Mouse (Mus musculus): ENCODE results near the gene Proca1. TPM values are rescaled to one million over a fixed set of nuclear protein-coding genes. Genes with fewer than 3 reads are reported as not detected.

Proca1 gene
- polyA plus RNA-seq, 1 experiment, result 0.14 TPM

DNA sequence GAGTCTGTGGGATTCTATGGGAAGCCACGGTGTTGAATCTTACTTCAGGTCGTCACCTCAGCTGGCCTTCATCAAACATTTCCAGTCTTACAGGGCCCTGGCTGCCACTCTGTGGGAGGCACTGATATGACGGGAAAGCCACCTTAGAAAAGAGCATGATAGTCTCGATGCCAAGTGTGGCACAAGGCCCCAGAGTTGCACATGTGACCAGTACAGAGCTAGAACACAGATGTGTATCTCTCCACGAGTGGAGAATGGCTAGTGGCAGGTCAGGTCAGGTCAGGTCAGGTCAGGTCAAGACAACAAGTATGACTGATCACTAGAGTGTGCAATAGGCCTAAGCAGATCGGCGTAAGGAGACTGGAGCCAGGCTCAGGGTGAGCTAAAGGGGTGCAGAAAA is 17.4 kb downstream of the Proca1 start:
- Histone ChIP-seq H3K4me2 (ENCODE audit: low read depth) (no peak overlapping the region), H3K4me3 (no peak overlapping the region), H3K27me3 (ENCODE audit: control insufficient read depth, insufficient read depth, insufficient read length) (no peaks in the 10 kb centered on the region), H3K36me3 (ENCODE audit: control insufficient read depth, insufficient read depth) (peaks cover 58% of the 10 kb centered on the region), H3K79me2 (ENCODE audit: control insufficient read depth, insufficient read depth) (no peaks in the 10 kb centered on the region), H3ac (ENCODE audit: control insufficient read depth, insufficient read length) (no peak overlapping the region)
- no peak for TF ChIP-seq MAX (IDR thresholded peaks at IDR 0.05; ENCODE audit: low read depth)
- TF ChIP-seq USF1 (IDR thresholded peaks at IDR 0.05; ENCODE audit: low read depth), result no peak
- TF ChIP-seq TCF12 (IDR thresholded peaks at IDR 0.05; ENCODE audit: insufficient read depth, poor library complexity, severe bottlenecking), result no peak
- no peak for TF ChIP-seq MYOD1 (IDR thresholded peaks at IDR 0.05; ENCODE audit: control insufficient read depth in 1 of 3, insufficient read length in 2 of 3, low read depth in 2 of 3)
- TF ChIP-seq MYOG (IDR thresholded peaks at IDR 0.05; ENCODE audit: control insufficient read depth in 1 of 3, insufficient read depth in 1 of 3, insufficient read length in 2 of 3, low read depth in 2 of 3), result no peak

DNA sequence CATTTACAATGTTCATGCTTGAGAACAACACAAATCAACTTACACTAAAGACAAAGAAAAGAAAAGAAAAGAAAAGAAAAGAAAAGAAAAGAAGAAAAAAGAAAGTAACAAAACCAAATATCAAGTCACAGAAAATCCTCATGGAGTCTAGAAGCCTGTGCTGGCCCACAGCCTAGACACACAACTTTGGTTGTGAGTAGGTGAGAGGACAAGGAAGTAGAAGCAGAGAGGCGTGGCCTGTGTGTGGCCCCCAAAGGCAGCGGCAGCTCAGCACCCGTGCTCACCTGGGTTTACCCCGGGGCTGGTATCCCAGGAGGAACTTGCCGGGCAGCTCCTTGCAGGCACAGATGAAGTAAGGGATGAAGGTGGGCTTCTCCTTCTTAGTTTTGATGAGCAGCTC is 18.3 kb downstream of the Proca1 start:
- no peak overlapping the region for H3K4me2 ChIP-seq (ENCODE audit: low read depth)
- H3K27me3 ChIP-seq (ENCODE audit: control insufficient read depth, insufficient read depth, insufficient read length), result no peaks in the 10 kb centered on the region
- H3K79me2 ChIP-seq (ENCODE audit: control insufficient read depth, insufficient read depth), result no peaks in the 10 kb centered on the region
- no peak overlapping the region for H3K4me3 ChIP-seq
- no peak overlapping the region for H3ac ChIP-seq (ENCODE audit: control insufficient read depth, insufficient read length)
- H3K36me3 ChIP-seq (ENCODE audit: control insufficient read depth, insufficient read depth), result peaks cover 65% of the 10 kb centered on the region
- no peak for TF ChIP-seq REST (IDR thresholded peaks at IDR 0.05; ENCODE audit: insufficient read depth, insufficient read length)
- TF ChIP-seq USF1 (IDR thresholded peaks at IDR 0.05; ENCODE audit: low read depth), result no peak

DNA sequence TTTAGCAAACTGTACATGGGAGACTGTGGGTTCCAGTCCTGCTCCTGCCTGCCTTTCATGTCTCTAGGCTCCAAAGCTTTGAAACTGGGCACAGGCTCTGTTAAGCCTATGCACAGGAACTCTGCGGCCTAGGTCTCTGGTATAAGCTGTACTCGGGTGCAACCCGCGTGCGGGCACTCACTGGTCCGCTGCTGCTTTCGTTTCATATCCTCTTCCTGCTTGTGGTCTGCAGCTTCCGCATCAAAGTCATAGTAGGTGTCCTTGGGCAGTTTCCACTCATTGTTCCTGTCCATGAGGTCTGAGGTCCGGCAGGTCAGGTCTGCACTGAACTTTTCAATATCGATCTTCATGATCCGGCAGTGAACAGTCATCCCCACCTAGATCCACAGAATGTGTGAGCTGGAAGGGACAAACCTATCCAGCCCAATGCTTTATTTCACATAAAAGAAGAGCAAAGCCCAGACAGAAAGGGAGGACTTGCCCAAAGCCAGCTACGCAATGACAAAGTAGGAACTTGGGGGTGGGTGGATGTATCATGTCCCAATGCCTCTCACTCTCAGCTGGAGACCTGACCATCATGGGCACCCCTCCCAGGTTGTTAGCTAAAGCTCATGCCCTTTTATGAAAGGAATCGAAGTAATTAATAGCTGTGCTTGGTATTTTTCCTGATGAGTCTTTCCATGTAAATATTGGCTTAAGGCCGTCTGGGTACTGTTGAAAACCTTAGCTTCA is 20.1 kb downstream of the Proca1 start:
- Histone ChIP-seq H3K36me3 (ENCODE audit: control insufficient read depth, insufficient read depth) (peaks cover 82% of the 10 kb centered on the region), H3ac (ENCODE audit: control insufficient read depth, insufficient read length) (no peak overlapping the region)
- TF ChIP-seq POLR2A (IDR thresholded peaks at IDR 0.05; ENCODE audit: insufficient read length, low read depth), result no peak

DNA sequence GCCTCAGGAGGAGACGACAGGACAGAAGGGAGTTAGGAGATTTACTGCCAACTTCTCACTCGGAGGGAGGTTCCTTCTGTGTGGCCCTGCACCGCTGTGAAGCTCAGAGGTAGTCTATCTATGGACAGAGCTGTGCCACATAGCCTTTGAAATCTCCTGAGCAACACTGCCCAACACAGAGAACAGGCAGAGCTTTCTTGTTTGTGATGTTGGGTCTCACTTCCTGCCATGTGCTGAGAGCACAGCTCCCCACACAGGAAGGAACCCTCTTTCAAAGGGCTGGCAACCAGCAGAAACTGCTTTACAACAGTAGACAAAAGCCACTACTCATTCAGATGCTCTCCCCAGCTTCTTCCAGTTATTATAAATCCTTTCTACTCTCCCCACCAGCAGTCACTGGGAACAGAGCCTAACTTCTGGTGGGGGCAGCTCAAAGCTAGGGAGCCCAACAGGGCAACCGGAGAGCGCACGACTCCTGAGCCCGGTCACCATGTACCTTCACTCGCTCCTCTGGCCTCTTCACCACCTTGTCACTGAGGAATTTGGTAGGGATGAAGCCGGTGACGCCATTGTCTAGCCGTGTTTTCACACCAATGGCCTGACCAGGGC is 22.6 kb downstream of the Proca1 start:
- H3ac ChIP-seq (ENCODE audit: control insufficient read depth, insufficient read length), result no peak overlapping the region

More for the DNA sequence above, 20.1 kb downstream of the Proca1 start:
- Histone ChIP-seq H3K4me2 (ENCODE audit: low read depth) (no peak overlapping the region), H3K27me3 (ENCODE audit: control insufficient read depth, insufficient read depth, insufficient read length) (no peaks in the 10 kb centered on the region), H3K79me2 (ENCODE audit: control insufficient read depth, insufficient read depth) (no peaks in the 10 kb centered on the region), H3K4me3 (no peak overlapping the region)

DNA sequence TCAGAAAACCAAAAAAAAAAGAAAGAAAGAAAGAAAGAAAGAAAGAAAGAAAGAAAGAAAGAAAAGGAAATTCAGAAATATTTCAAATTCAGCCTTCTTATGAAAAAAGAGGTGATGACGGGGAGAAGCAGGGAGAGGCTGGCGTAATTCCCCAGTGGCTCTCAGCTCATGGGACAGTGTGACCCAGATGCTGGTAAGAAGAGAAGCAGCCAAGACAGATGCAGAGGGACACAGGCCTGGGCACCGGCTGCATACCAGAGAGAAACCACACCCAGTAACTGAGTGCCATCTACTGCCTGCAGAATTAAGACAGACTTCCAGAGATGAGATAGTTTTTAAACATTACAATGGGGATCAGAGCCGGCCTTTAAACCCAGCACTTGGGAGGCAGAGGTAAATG is 30.4 kb downstream of the Proca1 start:
- Histone ChIP-seq H3K27me3 (ENCODE audit: control insufficient read depth, insufficient read depth, insufficient read length) (no peaks in the 10 kb centered on the region), H3K79me2 (ENCODE audit: control insufficient read depth, insufficient read depth) (no peaks in the 10 kb centered on the region), H3ac (ENCODE audit: control insufficient read depth, insufficient read length) (no peak overlapping the region), H3K4me3 (no peak overlapping the region), H3K4me2 (ENCODE audit: low read depth) (no peak overlapping the region), H3K36me3 (ENCODE audit: control insufficient read depth, insufficient read depth) (peaks cover 93% of the 10 kb centered on the region)
- TF ChIP-seq TCF3 (IDR thresholded peaks at IDR 0.05; ENCODE audit: insufficient read length, low read depth) (no peak), CEBPB (IDR thresholded peaks at IDR 0.05; ENCODE audit: insufficient read depth, poor library complexity, severe bottlenecking) (no peak), USF1 (IDR thresholded peaks at IDR 0.05; ENCODE audit: low read depth) (no peak), MYOD1 (IDR thresholded peaks at IDR 0.05; ENCODE audit: control insufficient read depth in 1 of 3, insufficient read length in 2 of 3, low read depth in 2 of 3) (no peak), E2F4 (IDR thresholded peaks at IDR 0.05; ENCODE audit: insufficient read depth) (no peak), TCF12 (IDR thresholded peaks at IDR 0.05; ENCODE audit: insufficient read depth, poor library complexity, severe bottlenecking) (no peak), POLR2A (IDR thresholded peaks at IDR 0.05; ENCODE audit: insufficient read length, low read depth) (no peak), POLR2AphosphoS2 (IDR thresholded peaks at IDR 0.05; ENCODE audit: insufficient read length, low read depth) (no peak), MYOG (IDR thresholded peaks at IDR 0.05; ENCODE audit: control insufficient read depth in 1 of 3, insufficient read depth in 1 of 3, insufficient read length in 2 of 3, low read depth in 2 of 3) (no peak), MAX (IDR thresholded peaks at IDR 0.05; ENCODE audit: low read depth) (no peak), REST (IDR thresholded peaks at IDR 0.05; ENCODE audit: insufficient read depth, insufficient read length) (no peak), SRF (IDR thresholded peaks at IDR 0.05; ENCODE audit: control insufficient read depth, insufficient read length, low read depth) (no peak)

More for the DNA sequence above, 22.6 kb downstream of the Proca1 start:
- H3K4me2 ChIP-seq (ENCODE audit: low read depth), result no peak overlapping the region
- H3K36me3 ChIP-seq (ENCODE audit: control insufficient read depth, insufficient read depth), result peaks cover 94% of the 10 kb centered on the region
- no peaks in the 10 kb centered on the region for H3K79me2 ChIP-seq (ENCODE audit: control insufficient read depth, insufficient read depth)
- TF ChIP-seq MYOD1 (IDR thresholded peaks at IDR 0.05; ENCODE audit: control insufficient read depth in 1 of 3, insufficient read length in 2 of 3, low read depth in 2 of 3) (no peak), POLR2AphosphoS2 (IDR thresholded peaks at IDR 0.05; ENCODE audit: insufficient read length, low read depth) (no peak)
- no peak overlapping the region for H3K4me3 ChIP-seq
- H3K27me3 ChIP-seq (ENCODE audit: control insufficient read depth, insufficient read depth, insufficient read length), result no peaks in the 10 kb centered on the region

DNA sequence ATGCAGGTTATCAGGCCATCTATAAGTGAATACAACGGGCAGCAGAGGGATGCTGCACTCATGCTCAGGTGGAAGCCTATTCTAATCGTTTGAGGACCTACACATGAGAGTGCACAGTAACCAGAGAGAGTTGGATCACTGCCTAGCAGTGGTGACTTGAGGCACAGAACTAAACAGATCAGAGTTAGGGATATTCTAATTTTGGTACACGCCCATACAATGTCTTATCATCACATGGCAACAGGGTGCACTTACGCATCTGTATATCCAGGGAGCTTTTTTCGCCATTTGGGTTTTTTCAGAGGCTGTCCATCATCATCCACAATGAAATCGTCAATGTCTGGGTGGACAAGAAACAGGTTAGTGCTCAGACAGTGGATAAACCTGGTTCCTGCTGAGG is 38.3 kb downstream of the Proca1 start:
- Histone ChIP-seq H3K4me3 (no peak overlapping the region), H3K27me3 (ENCODE audit: control insufficient read depth, insufficient read depth, insufficient read length) (no peaks in the 10 kb centered on the region), H3K36me3 (ENCODE audit: control insufficient read depth, insufficient read depth) (peaks cover 63% of the 10 kb centered on the region), H3K79me2 (ENCODE audit: control insufficient read depth, insufficient read depth) (peaks cover 33% of the 10 kb centered on the region), H3K4me2 (ENCODE audit: low read depth) (no peak overlapping the region), H3ac (ENCODE audit: control insufficient read depth, insufficient read length) (no peak overlapping the region)
- TF ChIP-seq MYOG (IDR thresholded peaks at IDR 0.05; ENCODE audit: control insufficient read depth in 1 of 3, insufficient read depth in 1 of 3, insufficient read length in 2 of 3, low read depth in 2 of 3), result no peak
- no peak for TF ChIP-seq TCF3 (IDR thresholded peaks at IDR 0.05; ENCODE audit: insufficient read length, low read depth)
- no peak for TF ChIP-seq REST (IDR thresholded peaks at IDR 0.05; ENCODE audit: insufficient read depth, insufficient read length)
- TF ChIP-seq MAX (IDR thresholded peaks at IDR 0.05; ENCODE audit: low read depth), result no peak

All from myocyte (in vitro differentiated cells).